Mouse (Mus musculus) intestine, embryonic 16.5 days (tissue): ENCODE results near the gene Nae1. TPM values are rescaled to one million over a fixed set of nuclear protein-coding genes. Genes with fewer than 3 reads are reported as not detected.

Source experiments
- ATAC-seq: fragments of 200-750 bp; cut with Nextera tagmentation; 2 replicates; pipeline ENCODE4 v1.8.0; 2017; ENCODE audit warnings: moderate TSS enrichment, moderate library complexity
- H3K27ac ChIP-seq: fragments of 300-500 bp; sonication (generic); 2 replicates; pipeline ENCODE4 v1.5.1; 2014; ENCODE audit warnings: mild to moderate bottlenecking, low read length
- H3K27me3 ChIP-seq: fragments of 300-500 bp; sonication (generic); replicated peaks from 2 replicates; pipeline ENCODE4 v1.6.1; 2014; ENCODE audit warnings: low read length, control low read depth, mixed read lengths; ENCODE audit not compliant: control insufficient read depth, insufficient read depth
- H3K36me3 ChIP-seq: fragments of 300-500 bp; sonication (generic); 2 replicates; pipeline ENCODE4 v1.6.1; 2014; ENCODE audit warnings: low read length, control low read depth; ENCODE audit not compliant: control insufficient read depth, insufficient read depth
- H3K4me1 ChIP-seq: fragments of 300-500 bp; sonication (generic); 2 replicates; pipeline ENCODE4 v1.6.1; 2014; ENCODE audit warnings: low read length, control low read depth, mixed read lengths; ENCODE audit not compliant: control insufficient read depth, insufficient read depth
- H3K4me2 ChIP-seq: fragments of 300-500 bp; sonication (generic); 2 replicates; pipeline ENCODE4 v1.6.1; 2014; ENCODE audit warnings: low read depth, low read length, control low read depth
- H3K4me3 ChIP-seq: fragments of 300-500 bp; sonication (generic); 2 replicates; pipeline ENCODE4 v1.5.1; 2014; ENCODE audit warnings: mild to moderate bottlenecking, low read length
- H3K9ac ChIP-seq: fragments of 300-500 bp; sonication (generic); 2 replicates; pipeline ENCODE4 v1.6.1; 2014; ENCODE audit warnings: low read depth, low read length
- H3K9me3 ChIP-seq: fragments of 300-500 bp; sonication (generic); 2 replicates; pipeline ENCODE4 v1.6.1; 2016; ENCODE audit warnings: low read length, control low read depth; ENCODE audit not compliant: control insufficient read depth
- WGBS: fragments of 180-500 bp; shearing (Covaris S2); extraction: QIAGEN DNeasy Blood & Tissue Kit; methylation state at CpG from one replicate; pipeline ENCODE4 v1.1.7; 2014; 5-methylcytosine and 5-hydroxymethylcytosine counted together
- polyA plus RNA-seq: library from polyadenylated mRNA; unstranded; fragments of >200 nt; fragmentation: Nextera tagmentation; extraction: Ambion mirVana; gene quantifications from 2 replicates; pipeline ENCODE4 v1.2.1, GENCODE M21; 2015

Gene Nae1
- polyA plus RNA-seq, 1 experiment from 2014 or later, result 71.3 TPM

DNA sequence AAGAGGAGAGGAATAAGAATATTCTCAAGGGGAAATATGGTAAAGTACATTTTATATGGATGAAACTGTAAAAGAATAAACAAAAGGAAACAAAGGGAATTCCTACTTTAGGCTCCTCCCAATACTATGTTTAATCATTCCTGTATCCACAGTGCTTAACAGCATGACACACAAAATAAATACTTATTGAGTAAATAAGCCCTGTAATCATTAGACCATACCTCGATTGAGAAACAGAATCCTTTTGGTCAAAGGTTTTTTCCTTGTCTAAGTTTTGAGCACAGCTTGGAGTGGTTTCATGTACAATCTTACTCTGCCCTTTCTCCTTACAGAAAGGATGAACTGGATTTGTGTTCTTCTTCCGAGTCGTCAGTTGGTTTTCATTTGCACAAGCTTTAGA is 62.0 kb downstream of the Nae1 start:
- no peaks in the 10 kb centered on the region for H3K27me3 ChIP-seq
- WGBS, result 63% methylated on average over 3 of the region's 3 CpGs
- H3K4me3 ChIP-seq, result no peak overlapping the region
- H3K36me3 ChIP-seq, result no peaks in the 10 kb centered on the region
- no peak overlapping the region for H3K9ac ChIP-seq
- no peak overlapping the region for H3K4me2 ChIP-seq
- no peak for ATAC-seq
- no peak overlapping the region for H3K27ac ChIP-seq
- no peaks in the 10 kb centered on the region for H3K4me1 ChIP-seq
- no peaks in the 10 kb centered on the region for H3K9me3 ChIP-seq

DNA sequence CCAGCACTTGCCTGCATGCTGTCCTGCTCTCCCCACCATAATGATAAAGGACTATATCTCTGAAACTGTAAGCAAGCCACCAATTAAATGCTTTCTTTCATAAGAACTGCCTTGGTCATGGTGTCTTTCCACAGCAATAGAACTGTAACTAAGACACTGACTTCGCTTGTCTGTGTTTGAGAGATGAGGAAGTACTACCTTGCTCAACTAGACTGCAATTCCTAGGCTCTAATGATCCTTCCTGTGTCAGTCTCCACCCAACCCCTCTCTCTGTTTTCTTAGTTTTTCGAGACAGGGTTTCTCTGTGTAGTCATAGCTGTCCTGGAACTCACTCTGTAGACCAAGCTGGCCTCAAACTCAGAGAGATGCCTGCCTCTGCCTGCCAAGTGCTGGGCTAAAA is 67.0 kb downstream of the Nae1 start:
- Histone ChIP-seq H3K4me1 (no peaks in the 10 kb centered on the region), H3K27me3 (no peaks in the 10 kb centered on the region), H3K27ac (no peak overlapping the region), H3K4me3 (no peak overlapping the region), H3K9ac (no peak overlapping the region), H3K9me3 (no peaks in the 10 kb centered on the region), H3K36me3 (no peaks in the 10 kb centered on the region), H3K4me2 (no peak overlapping the region)
- no peak for ATAC-seq
- WGBS, result 68% methylated on average over 2 of the region's 2 CpGs

Other genes starting within 250 kb of the Nae1 start
- not detected in 2 replicates for gene Cmtm2a, start 241.5 kb downstream of the Nae1 start, polyA plus RNA-seq
- gene Gm45711, start 224.6 kb downstream of the Nae1 start, polyA plus RNA-seq, result not detected in 2 replicates
- gene Cmtm1, start 224.5 kb downstream of the Nae1 start, polyA plus RNA-seq, result not detected in 2 replicates
- not detected in 2 replicates for gene Gm11020, start 213.1 kb downstream of the Nae1 start, polyA plus RNA-seq
- not detected in 2 replicates for gene Cmtm2b, start 212.4 kb downstream of the Nae1 start, polyA plus RNA-seq
- 98.2 and 105 TPM in 2 replicates for gene Cmtm3, start 195.2 kb downstream of the Nae1 start, polyA plus RNA-seq
- gene Cmtm4, start 138.8 kb downstream of the Nae1 start, polyA plus RNA-seq, result 4.2 and 5.1 TPM in 2 replicates
- 38.7 and 39.7 TPM in 2 replicates for gene Dync1li2, start 91.6 kb downstream of the Nae1 start, polyA plus RNA-seq
- gene Terb1, start 24.7 kb downstream of the Nae1 start, polyA plus RNA-seq, result 0.07 and 0.21 TPM in 2 replicates
- 1.2 and 1.4 TPM in 2 replicates for gene Car7, start 52 bp upstream of the Nae1 start, polyA plus RNA-seq
- 18.2 and 18.4 TPM in 2 replicates for gene Pdp2, start 56.8 kb upstream of the Nae1 start, polyA plus RNA-seq
- gene Cdh16, start 89.8 kb upstream of the Nae1 start, polyA plus RNA-seq, result 0.31 and 0.36 TPM in 2 replicates
- gene Rrad, start 96.7 kb upstream of the Nae1 start, polyA plus RNA-seq, result 4.6 and 5.2 TPM in 2 replicates
- 93.6 and 94.9 TPM in 2 replicates for gene Ciao2b, start 107.3 kb upstream of the Nae1 start, polyA plus RNA-seq
- 8.0 and 8.7 TPM in 2 replicates for gene Ces2a, start 199.4 kb upstream of the Nae1 start, polyA plus RNA-seq